Mouse (Mus musculus): ENCODE measurements around the gene Gm20388. TPM values are rescaled to one million over a fixed set of nuclear protein-coding genes. Genes with fewer than 3 reads are reported as not detected.

Gene Gm20388
- polyA plus RNA-seq, 1 experiment, result 59.3 TPM

GRCm38 (mm10) chr8:122633205-122633604 lies 2722.6 kb downstream of the Gm20388 start:
- no peak for DNase-seq (ENCODE audit: low read depth)
- TF ChIP-seq POLR2A (IDR thresholded peaks at IDR 0.05; ENCODE audit: borderline replicate concordance, extremely low read depth, insufficient read depth, insufficient read length, poor library complexity, severe bottlenecking) (no peak), CTCF (IDR thresholded peaks at IDR 0.05; ENCODE audit: borderline replicate concordance, extremely low read depth, insufficient read depth, insufficient read length) (no peak)

GRCm38 (mm10) chr8:122635878-122636802 lies 2725.5 kb downstream of the Gm20388 start:
- DNase-seq (ENCODE audit: low read depth), result no peak
- TF ChIP-seq CTCF (IDR thresholded peaks at IDR 0.05; ENCODE audit: borderline replicate concordance, extremely low read depth, insufficient read depth, insufficient read length) (no peak), POLR2A (IDR thresholded peaks at IDR 0.05; ENCODE audit: borderline replicate concordance, extremely low read depth, insufficient read depth, insufficient read length, poor library complexity, severe bottlenecking) (no peak)

DNA sequence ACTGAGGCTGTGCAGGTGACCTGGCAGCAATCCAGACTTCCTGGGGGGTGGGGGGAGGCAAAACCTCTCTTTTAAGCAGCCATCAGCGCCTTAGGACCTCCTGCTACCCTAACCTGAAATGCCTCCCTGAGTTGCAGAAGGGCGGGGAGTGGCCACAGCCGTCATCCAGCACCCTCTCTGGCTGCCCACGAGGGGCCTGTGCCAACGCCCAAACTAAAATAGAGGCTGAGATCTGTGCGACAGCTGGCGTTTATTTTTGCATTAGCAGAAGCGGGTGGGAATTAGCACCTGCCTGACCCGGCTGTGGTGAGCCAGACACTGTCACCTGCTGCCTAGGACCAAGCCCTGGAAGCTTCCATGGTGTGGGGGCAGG lies 2726.1 kb downstream of the Gm20388 start:
- DNase-seq (ENCODE audit: low read depth), result no peak
- TF ChIP-seq CTCF (IDR thresholded peaks at IDR 0.05; ENCODE audit: borderline replicate concordance, extremely low read depth, insufficient read depth, insufficient read length), result no peak
- no peak for TF ChIP-seq POLR2A (IDR thresholded peaks at IDR 0.05; ENCODE audit: borderline replicate concordance, extremely low read depth, insufficient read depth, insufficient read length, poor library complexity, severe bottlenecking)

- TF ChIP-seq POLR2A (IDR thresholded peaks at IDR 0.05; ENCODE audit: borderline replicate concordance, extremely low read depth, insufficient read depth, insufficient read length, poor library complexity, severe bottlenecking) (no peak), CTCF (IDR thresholded peaks at IDR 0.05; ENCODE audit: borderline replicate concordance, extremely low read depth, insufficient read depth, insufficient read length) (no peak)
- DNase-seq (ENCODE audit: low read depth), result no peak
Measured at GRCm38 (mm10) chr8:122637230-122637629, 2726.6 kb downstream of the Gm20388 start.

DNA sequence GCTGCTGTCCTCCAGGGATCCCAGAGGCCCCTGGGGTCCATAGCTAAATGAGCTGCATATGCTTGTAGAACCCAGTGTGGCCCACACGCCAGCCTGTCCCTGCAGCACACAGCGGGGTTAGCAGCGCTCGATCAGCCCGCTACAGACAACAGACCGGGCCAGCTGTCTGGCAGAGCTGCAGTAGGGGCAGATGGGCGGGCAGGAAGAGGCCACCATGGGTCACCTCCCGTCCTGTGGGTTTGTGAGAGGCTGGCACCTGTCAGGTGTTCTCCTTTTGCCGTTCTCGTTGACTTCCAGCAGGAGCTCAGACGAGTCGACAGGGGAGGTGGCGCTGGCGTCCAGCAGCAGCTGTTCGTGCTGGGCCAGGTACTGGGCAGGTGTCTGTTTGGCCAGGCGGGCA lies 2728.0 kb downstream of the Gm20388 start:
- TF ChIP-seq POLR2A (IDR thresholded peaks at IDR 0.05; ENCODE audit: borderline replicate concordance, extremely low read depth, insufficient read depth, insufficient read length, poor library complexity, severe bottlenecking) (no peak), CTCF (IDR thresholded peaks at IDR 0.05; ENCODE audit: borderline replicate concordance, extremely low read depth, insufficient read depth, insufficient read length) (no peak)
- peak; percentile 44 for DNase-seq (ENCODE audit: low read depth)

GRCm38 (mm10) chr8:122639521-122640248 lies 2729.0 kb downstream of the Gm20388 start:
- no peak for TF ChIP-seq CTCF (IDR thresholded peaks at IDR 0.05; ENCODE audit: borderline replicate concordance, extremely low read depth, insufficient read depth, insufficient read length)
- no peak for TF ChIP-seq POLR2A (IDR thresholded peaks at IDR 0.05; ENCODE audit: borderline replicate concordance, extremely low read depth, insufficient read depth, insufficient read length, poor library complexity, severe bottlenecking)
- peak; percentile 84 for DNase-seq (ENCODE audit: low read depth)

GRCm38 (mm10) chr8:122640825-122641224 lies 2730.2 kb downstream of the Gm20388 start:
- no peak for DNase-seq (ENCODE audit: low read depth)
- TF ChIP-seq CTCF (IDR thresholded peaks at IDR 0.05; ENCODE audit: borderline replicate concordance, extremely low read depth, insufficient read depth, insufficient read length), result no peak

GRCm38 (mm10) chr8:122641406-122641805 lies 2730.8 kb downstream of the Gm20388 start:
- peak; percentile 52 for DNase-seq (ENCODE audit: low read depth)
- TF ChIP-seq CTCF (IDR thresholded peaks at IDR 0.05; ENCODE audit: borderline replicate concordance, extremely low read depth, insufficient read depth, insufficient read length), result no peak
- no peak for TF ChIP-seq POLR2A (IDR thresholded peaks at IDR 0.05; ENCODE audit: borderline replicate concordance, extremely low read depth, insufficient read depth, insufficient read length, poor library complexity, severe bottlenecking)

DNA sequence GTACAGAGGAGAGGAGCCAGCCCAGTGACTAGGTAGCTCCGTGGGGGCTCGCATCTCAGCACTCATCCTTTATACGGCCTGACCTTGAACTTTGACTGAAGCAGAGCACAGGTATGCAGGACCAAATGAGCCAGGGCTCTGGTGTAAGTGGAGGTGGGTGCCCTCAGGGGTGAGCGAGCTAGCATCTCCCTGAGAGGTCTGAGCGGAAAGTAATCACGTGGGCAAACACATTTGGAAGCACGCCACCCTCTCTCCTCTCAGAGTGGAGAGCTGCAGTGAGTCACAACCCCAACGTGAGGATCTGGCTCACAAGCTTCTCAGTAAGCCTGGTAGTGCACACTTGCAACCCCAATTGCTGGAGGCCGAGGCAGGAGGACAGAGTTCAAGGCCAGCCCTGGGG lies 2731.4 kb downstream of the Gm20388 start:
- TF ChIP-seq CTCF (IDR thresholded peaks at IDR 0.05; ENCODE audit: borderline replicate concordance, extremely low read depth, insufficient read depth, insufficient read length) (no peak), POLR2A (IDR thresholded peaks at IDR 0.05; ENCODE audit: borderline replicate concordance, extremely low read depth, insufficient read depth, insufficient read length, poor library complexity, severe bottlenecking) (no peak)
- DNase-seq (ENCODE audit: low read depth), result no peak

GRCm38 (mm10) chr8:122644175-122644954 lies 2733.7 kb downstream of the Gm20388 start:
- no peak for TF ChIP-seq POLR2A (IDR thresholded peaks at IDR 0.05; ENCODE audit: borderline replicate concordance, extremely low read depth, insufficient read depth, insufficient read length, poor library complexity, severe bottlenecking)
- TF ChIP-seq CTCF (IDR thresholded peaks at IDR 0.05; ENCODE audit: borderline replicate concordance, extremely low read depth, insufficient read depth, insufficient read length), result no peak
- no peak for DNase-seq (ENCODE audit: low read depth)

- no peak for DNase-seq (ENCODE audit: low read depth)
- TF ChIP-seq CTCF (IDR thresholded peaks at IDR 0.05; ENCODE audit: borderline replicate concordance, extremely low read depth, insufficient read depth, insufficient read length) (no peak), POLR2A (IDR thresholded peaks at IDR 0.05; ENCODE audit: borderline replicate concordance, extremely low read depth, insufficient read depth, insufficient read length, poor library complexity, severe bottlenecking) (no peak)
Measured at GRCm38 (mm10) chr8:122646337-122646736, 2735.7 kb downstream of the Gm20388 start.

All from brain, embryonic 14.5 days (tissue).